Mouse (Mus musculus) activated CD4-positive, CD25-positive, alpha-beta regulatory T cell, adult 4 months (primary cell): Measurements from ENCODE around the gene Myl6. TPM values are rescaled to one million over a fixed set of nuclear protein-coding genes. Genes with fewer than 3 reads are reported as not detected.

Experiments
- ATAC-seq: one replicate; pipeline ENCODE4 v1.8.0; 2017
- polyA plus RNA-seq, 2 experiments: library from polyadenylated mRNA; unstranded; fragments of 100-300 nt; shearing (Covaris generic); gene quantifications; one replicate each; pipeline ENCODE4 v1.2.1; 2017

Gene Myl6
- polyA plus RNA-seq, 2 experiments from 2014 or later, result 1,113 TPM

DNA sequence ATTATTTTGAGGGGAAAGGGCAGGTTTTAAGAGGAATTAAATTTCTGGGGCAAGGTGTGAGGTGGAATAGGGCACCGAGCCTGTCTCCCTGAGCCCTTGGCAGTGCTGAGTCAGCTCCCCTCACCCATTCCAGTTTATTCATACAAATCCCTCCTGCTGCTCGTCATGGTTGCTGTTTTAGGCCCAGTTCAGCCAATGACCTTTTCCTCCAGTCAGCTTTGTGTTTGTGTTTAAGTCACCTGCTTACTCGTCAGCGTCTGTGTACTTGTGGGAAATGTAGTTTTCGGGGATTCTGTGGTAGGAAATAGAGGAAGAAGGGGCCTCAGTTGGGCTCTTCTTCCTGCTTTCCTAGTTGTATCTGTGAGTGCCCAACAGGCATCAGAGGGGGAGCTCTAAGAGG lies 4.6 kb downstream of the Myl6 start:
- no peak for ATAC-seq

DNA sequence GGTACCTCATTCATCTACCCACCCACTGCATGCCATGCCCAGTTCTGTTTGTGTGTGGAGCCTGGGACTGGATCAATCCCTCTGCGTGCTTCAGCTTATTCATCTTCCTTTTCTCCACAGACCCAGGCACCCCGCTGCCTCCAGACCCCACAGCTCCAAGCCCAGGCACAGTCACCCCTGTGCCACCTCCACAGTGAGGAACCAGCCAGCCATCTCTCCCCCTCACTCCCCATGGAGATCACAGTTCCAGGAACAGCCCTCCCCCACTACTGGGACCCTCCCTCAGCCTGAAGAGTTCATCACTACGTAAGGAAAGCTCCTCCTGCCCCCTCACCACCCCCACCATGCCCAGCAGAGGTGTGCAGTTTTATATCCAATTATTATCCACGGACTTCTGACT lies 5.2 kb downstream of the Myl6 start:
- ATAC-seq, result no peak

DNA sequence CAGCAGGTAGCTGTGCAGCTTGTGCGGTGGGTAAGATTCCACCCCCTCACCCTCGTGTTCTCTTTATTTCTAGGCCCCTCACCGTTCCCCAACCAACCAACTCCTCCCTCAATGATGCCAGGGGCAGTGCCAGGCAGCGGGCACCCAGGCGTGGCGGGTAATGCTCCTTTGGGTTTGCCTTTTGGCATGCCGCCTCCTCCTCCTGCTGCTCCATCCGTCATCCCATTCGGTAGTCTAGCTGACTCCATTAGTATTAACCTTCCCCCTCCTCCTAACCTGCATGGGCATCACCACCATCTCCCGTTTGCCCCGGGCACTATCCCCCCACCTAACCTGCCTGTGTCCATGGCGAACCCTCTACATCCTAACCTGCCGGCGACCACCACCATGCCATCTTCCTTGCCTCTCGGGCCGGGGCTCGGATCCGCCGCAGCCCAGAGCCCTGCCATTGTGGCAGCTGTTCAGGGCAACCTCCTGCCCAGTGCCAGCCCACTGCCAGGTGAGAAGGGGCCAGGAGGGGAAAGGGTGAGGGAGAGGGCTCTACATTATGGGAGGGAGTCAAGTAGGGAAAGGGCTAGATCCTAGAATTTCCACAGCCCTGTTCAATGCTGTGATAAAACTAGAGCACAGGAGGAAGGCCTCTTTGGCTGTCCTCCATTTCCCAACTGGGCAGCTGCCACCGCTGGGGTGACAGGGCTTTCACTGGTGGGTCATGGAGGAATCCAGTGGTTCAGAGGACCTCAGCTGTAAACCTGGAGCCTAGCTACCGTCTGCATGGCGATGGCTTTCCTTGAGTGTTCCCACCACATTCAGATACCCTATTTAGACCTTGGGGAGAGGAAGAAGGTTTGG lies 5.9 kb downstream of the Myl6 start:
- ATAC-seq, result no peak

DNA sequence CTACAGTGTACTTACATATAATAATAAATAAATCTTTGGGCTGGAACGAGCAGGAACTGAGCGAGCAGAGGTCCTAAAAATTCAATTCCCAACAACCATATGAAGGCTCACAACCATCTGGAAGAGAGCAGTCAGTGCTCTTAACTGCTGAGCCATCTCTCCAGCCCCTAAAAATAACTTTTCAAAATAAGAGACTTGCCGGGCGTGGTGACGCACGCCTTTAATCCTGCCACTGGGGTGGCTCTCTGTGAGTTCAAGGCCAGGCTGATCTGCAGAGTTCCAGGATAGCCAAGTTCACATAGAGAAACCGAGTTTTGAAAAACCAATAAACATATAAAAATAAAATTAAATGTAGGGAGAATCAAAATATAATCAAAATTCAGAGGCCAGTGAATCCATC lies 7.6 kb downstream of the Myl6 start:
- ATAC-seq, result no peak

DNA sequence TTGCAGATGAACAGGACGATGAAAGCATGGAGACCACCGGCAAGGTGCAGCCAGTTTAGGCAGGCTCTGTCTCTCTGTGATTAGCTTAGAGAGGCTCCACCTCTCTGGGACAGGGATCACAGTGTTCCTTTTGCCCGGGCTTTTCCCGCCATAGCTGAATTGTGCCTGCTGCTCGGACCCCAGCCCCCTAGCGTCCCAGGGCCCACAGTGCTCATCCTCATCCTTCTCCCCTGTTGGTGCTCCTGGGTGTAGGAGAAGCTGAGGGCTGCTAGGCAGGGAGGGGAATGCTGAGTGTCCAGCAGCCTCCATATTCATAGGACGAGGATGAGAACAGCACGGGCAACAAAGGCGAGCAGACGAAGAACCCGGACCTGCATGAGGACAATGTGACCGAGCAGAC lies 19.6 kb downstream of the Myl6 start:
- ATAC-seq, result no peak

DNA sequence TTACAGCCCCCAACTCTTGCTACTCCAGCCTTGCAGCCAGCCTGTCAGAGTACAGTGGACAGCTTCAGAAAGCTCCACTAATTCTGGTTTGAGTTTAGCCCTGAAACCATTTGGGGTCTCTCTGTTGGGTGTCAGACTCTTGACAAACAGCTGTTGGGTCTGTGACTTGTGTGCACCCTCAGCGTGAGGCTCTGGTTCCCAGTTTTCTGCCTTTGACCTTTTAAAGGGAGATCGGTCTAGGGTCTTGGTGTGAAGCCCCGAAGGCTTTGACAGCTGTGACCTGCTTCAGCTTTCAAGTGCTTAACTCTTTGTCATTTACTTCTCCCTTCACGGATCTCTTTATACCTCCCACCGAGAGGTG lies 33.7 kb downstream of the Myl6 start:
- ATAC-seq, result no peak

DNA sequence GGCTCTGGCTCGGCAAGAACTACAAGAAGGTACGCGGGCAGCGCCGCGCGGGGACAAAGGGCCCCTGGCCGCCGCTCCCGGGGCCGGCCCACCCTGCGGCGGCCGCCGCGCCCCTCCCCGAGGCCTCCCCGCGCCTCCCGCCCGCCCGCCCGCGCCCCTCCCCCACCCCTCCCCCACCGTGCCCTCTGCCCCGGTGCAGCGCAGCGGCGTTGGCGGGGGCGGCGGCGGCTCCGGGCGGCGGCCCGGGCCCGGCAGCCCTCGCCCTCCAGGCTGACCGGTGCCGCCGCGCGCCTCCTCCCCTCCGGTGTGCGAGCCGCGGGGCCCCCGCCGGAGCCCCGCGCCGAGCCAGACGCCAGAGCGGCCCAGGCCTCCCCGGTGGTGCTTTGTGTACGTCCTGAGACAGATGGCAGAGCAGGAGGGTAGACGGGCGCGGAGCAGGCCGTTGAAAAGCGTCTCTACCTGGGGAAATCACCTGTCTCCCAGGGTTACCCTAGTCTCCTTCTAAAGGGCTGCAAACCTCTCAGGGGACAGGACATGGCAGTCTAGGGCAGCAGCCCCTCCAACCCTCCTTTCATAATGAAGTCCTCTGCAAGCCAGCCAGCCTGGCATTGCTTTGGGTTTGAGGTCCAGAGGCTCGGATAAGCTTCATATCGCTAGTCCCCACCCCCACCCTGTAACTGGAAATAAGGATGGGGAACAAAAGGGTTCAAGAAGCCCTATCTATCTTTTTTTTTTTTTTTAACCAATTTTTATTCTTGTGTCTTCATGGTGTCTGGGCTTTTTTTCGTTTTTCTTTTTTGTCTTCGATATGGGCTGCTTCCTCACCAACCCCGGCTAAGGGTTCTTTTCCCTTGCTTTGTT lies 34.3 kb downstream of the Myl6 start:
- ATAC-seq, result peak; percentile 51

DNA sequence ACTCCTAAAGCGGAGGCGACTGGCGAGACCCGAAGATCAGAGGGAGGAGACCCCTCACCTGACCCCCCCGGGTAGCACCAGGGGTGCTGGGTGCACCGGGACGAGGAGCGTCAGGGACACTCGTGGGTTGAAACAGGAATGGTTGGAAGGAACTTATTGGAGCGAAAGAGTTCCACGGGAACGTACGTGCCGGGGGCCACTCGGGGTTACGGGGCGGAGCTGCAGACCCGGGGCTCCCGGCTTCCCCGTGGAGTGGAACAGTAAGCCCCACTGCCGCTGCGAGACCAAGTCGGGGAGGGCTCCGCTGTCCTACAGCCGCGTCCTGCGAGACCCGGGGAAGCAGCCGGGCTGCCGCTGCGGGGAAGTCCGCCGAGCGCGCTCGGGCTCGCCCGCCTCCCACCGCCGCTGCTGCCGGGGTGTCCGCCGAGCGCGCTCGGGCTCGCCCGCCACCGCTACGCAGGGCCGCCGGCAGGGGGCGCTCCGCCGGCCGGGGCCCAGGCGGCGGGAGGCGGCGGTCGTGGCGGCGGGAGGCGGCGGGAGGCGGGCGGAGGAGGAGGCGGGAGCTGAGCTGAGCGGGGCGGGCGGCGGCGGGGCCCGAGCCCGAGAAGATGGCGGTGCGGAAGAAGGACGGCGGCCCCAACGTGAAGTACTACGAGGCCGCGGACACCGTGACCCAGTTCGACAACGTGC lies 35.1 kb downstream of the Myl6 start, which contains the start of gene Smarcc2:
Smarcc2 (plus strand) TSS at position 530 of the 690 bp plus-strand sequence.
- peak; percentile 59 for ATAC-seq

DNA sequence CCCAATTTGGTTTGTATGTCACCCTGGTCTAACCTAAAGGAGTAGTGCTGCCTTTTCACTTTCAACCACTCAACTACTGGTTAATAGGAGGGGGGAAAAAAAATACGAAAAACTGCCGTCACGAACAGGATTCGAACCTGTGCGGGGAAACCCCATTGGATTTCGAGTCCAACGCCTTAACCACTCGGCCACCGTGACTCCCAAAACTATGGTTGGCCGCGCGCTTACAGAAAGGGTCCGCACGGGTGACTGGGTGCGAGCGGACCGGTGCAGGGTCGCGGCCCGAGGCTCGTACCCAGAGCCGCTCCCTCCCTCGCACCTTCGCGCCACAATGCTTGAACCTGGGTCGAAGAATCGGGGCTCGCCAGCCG lies 35.6 kb downstream of the Myl6 start:
- peak; percentile 17 for ATAC-seq

DNA sequence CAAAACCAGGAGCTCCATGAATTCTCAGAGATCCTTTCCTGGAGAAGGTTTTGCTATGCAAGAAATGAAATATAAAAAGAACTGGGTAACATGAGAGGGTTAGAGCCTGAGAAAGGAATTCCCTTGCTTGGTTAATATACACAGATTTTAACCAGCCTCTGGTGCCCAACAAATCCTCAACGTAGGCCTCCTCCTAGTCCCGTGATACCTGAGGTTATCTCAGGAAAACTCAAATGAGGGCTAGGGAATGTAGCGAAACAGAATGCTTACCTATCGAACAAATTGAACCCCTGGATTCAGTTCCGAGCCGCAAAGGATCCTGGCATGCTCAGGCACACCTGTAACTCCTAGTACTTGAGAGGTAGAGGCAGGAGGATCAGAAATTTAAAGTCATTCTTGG lies 36.3 kb downstream of the Myl6 start:
- ATAC-seq, result no peak

DNA sequence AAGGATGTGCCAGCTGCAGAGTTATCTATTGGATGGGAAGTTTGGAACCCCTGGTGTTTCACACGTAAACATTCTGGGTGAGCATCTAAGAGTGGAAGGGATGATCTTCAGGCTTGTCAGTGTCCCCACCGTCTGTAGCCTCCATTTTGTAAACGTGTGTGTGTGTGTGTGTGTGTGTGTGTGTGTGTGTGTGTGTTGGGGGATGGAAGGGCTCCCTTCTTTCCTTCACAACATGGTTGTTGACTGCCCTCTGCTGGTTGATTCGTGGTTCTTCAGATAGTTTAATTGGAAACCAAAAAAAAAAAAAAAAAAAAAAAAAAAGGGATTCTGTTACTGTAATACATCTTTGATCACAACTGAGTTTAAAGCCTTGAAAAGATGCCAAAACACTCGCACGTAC lies 38.7 kb downstream of the Myl6 start:
- peak; percentile 28 for ATAC-seq

DNA sequence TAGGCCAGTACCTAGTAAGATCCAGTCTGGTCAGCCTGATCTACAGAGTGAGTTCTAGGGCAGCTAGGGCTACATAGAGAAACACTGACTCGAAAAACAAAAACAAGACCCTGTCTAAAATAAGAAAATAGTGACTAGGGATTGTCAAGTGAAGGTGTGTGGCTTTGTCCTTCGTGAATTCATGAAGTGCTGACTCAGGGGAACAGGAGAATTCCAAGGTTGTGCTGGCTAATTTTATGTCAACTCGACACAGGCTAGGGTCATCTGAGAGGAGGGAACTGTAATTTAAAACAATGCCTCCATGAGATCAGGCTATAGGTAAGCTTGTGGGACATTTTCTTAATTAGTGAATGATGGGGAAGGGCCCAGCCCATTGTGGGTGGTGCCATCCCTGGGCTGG lies 39.5 kb downstream of the Myl6 start:
- ATAC-seq, result no peak

DNA sequence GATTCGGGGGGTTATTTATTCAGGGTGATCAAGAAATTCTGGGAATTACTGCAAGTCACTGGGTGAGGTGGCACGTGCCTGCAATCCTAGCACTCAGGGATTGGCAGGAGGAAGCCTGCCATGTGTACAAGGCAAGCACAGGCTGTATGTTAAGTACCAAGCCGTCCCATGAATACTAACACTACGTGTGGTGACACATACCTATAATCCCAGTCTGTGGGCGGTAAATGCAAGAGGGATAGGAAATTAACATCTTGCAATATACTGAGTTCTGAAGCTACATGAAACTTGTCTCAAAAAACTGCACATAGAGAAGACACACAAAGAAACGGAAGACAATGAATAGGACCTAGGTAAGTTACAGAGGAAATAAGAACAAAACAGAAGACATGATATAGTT lies 42.9 kb downstream of the Myl6 start:
- ATAC-seq, result no peak

DNA sequence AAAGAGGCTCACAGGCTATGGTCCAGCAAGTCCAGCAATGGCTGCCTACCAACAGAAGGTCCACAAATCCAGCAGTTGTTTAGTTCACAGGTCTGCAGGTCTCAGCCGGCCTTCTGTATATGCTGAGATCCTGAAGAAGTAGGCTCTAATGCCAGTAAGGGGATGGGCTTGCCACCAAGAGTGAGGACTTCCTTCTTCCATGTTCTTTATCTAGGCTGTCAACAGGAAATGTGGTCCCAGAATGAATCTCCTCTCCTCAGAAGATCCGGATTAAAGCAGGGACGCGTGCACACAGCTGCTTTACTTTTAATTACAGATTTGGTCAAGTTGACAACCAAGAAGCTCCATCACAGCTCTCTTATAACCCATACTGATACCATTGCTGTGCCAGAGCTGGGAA lies 48.5 kb downstream of the Myl6 start:
- ATAC-seq, result no peak

DNA sequence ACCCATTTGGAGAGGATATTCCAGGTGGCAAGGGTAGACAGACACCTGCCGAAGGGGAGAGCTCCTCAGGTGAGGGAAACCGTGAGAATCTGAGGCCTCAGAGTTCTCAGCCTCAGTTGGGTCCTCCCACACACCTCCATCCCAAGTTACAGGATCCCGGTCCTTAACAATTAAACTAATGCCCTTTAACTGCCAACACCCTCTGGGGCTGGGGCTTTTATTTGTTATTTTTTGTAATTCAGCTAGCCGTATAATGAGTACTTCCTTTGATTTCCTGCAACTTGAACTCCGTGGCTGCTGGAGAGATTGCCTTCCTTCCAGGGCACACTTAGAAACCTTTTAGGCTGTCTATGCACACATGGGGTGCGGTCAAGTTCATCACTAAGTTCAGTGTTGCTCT lies 49.6 kb downstream of the Myl6 start:
- ATAC-seq, result no peak

DNA sequence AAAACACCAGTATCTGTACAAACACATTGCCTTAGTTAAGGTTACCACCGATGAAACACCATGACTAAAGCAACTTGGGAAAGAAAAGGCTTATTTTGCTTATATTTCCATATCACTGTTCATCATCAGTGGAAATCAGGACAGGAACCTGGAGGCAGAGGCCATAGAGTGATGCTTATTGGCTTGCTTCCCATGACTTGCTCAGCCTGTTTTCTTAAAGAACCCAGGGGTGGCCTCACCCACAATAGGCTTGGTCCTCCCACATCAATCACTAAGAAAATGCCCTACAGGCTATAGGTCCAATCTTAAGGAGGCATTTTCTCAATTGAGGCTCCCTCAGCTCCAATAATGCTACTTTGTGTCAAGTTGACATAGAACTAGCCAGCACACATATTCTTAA lies 51.2 kb downstream of the Myl6 start:
- no peak for ATAC-seq

DNA sequence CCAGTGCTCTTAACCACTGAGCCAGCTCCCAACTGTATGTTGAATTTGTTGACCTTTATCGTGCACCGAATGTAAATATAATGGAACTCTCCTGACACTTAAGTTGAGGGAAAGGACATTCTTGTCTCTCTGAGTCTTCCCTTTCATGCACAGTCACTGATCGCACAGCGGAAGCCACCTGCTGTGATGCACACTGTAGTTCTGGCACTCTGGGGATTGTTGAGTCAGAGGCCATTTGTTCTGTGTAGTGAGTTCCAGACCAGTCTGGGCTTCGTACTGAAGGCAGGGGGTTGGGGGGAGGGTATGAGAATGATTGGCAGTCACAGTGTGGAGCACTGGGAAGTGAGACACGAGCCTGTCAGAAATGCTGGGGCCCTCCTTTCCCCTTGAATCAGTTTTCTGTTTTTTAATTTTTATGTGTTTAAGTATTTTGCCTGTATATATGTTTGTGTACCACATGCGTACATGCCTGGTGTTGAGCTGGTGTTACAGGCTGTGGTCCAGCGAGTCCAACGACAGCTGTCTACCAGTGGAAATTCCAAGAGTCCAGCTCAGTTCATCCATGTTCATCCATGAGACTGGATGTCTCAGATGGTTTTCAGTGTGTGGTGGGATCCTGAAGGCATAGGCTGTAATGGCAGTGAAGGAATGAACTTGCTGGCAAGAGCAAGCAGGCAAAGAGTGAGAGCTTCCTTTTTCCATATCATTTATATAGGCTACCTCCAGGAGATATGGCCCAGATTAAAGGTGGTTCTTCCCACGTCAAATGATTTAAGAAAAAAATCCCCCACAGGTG lies 52.4 kb downstream of the Myl6 start:
- no peak for ATAC-seq

Other genes with a start within 250 kb of the Myl6 start
- gene Apon, start 240.0 kb downstream of the Myl6 start, polyA plus RNA-seq, result not detected
- not detected for gene Apof, start 225.5 kb downstream of the Myl6 start, polyA plus RNA-seq
- 10 to 100 TPM; 45.6 to 66.1 TPM for gene Stat2, start 223.6 kb downstream of the Myl6 start, polyA plus RNA-seq
- not detected for gene Il23a, start 195.4 kb downstream of the Myl6 start, polyA plus RNA-seq
- gene Pan2, start 190.8 kb downstream of the Myl6 start, polyA plus RNA-seq, result 10 to 100 TPM; 18.9 to 21.1 TPM
- 100 to 1,000 TPM in 1 of 2 experiments, 10 to 100 TPM in 1; 96.7 to 115 TPM for gene Cnpy2, start 171.7 kb downstream of the Myl6 start, polyA plus RNA-seq
- gene Cs, start 156.4 kb downstream of the Myl6 start, polyA plus RNA-seq, result 100 to 1,000 TPM; 145 to 149 TPM
- gene Coq10a, start 125.1 kb downstream of the Myl6 start, polyA plus RNA-seq, result 10 to 100 TPM; 14.3 to 20.3 TPM
- gene Ankrd52, start 117.0 kb downstream of the Myl6 start, polyA plus RNA-seq, result 1 to 10 TPM; 2.6 to 4.5 TPM
- not detected for gene Slc39a5, start 92.9 kb downstream of the Myl6 start, polyA plus RNA-seq
- 10 to 100 TPM; 75.0 to 81.0 TPM for gene Nabp2, start 82.7 kb downstream of the Myl6 start, polyA plus RNA-seq
- 10 to 100 TPM; 26.1 to 39.3 TPM for gene Rnf41, start 82.5 kb downstream of the Myl6 start, polyA plus RNA-seq
- 10 to 100 TPM; 53.8 to 54.8 TPM for gene Smarcc2, start 34.9 kb downstream of the Myl6 start, polyA plus RNA-seq
- gene Myl6b, start 4.5 kb upstream of the Myl6 start, polyA plus RNA-seq, result 1 to 10 TPM; 2.0 to 6.9 TPM
- 10 to 100 TPM; 77.5 to 80.7 TPM for gene Esyt1, start 31.7 kb upstream of the Myl6 start, polyA plus RNA-seq
- 10 to 100 TPM in 1 of 2 experiments, 1 to 10 TPM in 1; 6.4 to 10.1 TPM for gene Zc3h10, start 53.6 kb upstream of the Myl6 start, polyA plus RNA-seq
- 1,000 to 10,000 TPM; 5,950 to 7,803 TPM for gene Rpl41, start 55.2 kb upstream of the Myl6 start, polyA plus RNA-seq
- gene Pa2g4, start 71.8 kb upstream of the Myl6 start, polyA plus RNA-seq, result 100 to 1,000 TPM; 136 to 160 TPM
- 1 to 10 TPM; 4.1 to 4.2 TPM for gene Erbb3, start 95.5 kb upstream of the Myl6 start, polyA plus RNA-seq
- 1,000 to 10,000 TPM; 1,759 to 1,796 TPM for gene Rps26, start 132.6 kb upstream of the Myl6 start, polyA plus RNA-seq
- gene Ikzf4, start 151.8 kb upstream of the Myl6 start, polyA plus RNA-seq, result 100 to 1,000 TPM; 103 to 107 TPM
- 10 to 100 TPM; 15.3 to 17.9 TPM for gene Suox, start 179.9 kb upstream of the Myl6 start, polyA plus RNA-seq
- gene Rab5b, start 202.1 kb upstream of the Myl6 start, polyA plus RNA-seq, result 10 to 100 TPM; 50.7 to 59.5 TPM
- 1 to 10 TPM; 2.6 to 5.7 TPM for gene Pmel, start 210.1 kb upstream of the Myl6 start, polyA plus RNA-seq
- 10 to 100 TPM; 24.0 to 29.2 TPM for gene Cdk2, start 210.9 kb upstream of the Myl6 start, polyA plus RNA-seq